Mouse (Mus musculus) thymus, postnatal 36 days (tissue): ENCODE results near the gene Zc3h18.
A peak's percentile ranks its signal among the peaks of the same experiment; 100 is the strongest.

Experiments
- DNase-seq, 2 experiments: peaks; one replicate each; pipeline ENCODE4 v3.0.0; 2022; ENCODE audit warnings: mixed read lengths in 2 of 2

Gene Zc3h18

GRCm38 (mm10) chr8:122395291-122395690 is 18.9 kb downstream of the Zc3h18 start:
- no peak for DNase-seq

- no peak for DNase-seq
Measured at GRCm38 (mm10) chr8:122398186-122398585, 21.8 kb downstream of the Zc3h18 start.

- no peak for DNase-seq
Measured at GRCm38 (mm10) chr8:122405146-122405805, 28.9 kb downstream of the Zc3h18 start.

DNA sequence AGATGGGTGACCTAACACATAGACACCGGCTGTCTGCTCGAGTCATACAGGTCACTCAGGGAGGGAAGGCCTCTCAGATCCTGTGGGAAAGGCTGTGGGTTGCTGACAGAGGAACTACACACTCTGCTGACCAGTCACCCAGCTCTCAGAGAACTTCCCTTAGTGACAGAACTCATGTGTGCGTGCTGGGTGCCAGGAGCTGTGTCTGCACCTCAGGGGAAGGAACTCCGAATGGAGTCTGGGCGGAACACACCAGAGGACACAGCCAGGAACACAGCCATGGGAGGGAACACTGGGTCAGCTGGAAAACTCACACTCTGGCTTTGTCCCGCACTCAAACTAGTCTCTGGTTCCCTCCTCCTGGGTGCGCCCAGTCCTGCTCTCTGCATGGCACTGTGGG is 31.3 kb downstream of the Zc3h18 start:
- no peak for DNase-seq

GRCm38 (mm10) chr8:122414311-122414710 is 37.9 kb downstream of the Zc3h18 start:
- no peak for DNase-seq

DNA sequence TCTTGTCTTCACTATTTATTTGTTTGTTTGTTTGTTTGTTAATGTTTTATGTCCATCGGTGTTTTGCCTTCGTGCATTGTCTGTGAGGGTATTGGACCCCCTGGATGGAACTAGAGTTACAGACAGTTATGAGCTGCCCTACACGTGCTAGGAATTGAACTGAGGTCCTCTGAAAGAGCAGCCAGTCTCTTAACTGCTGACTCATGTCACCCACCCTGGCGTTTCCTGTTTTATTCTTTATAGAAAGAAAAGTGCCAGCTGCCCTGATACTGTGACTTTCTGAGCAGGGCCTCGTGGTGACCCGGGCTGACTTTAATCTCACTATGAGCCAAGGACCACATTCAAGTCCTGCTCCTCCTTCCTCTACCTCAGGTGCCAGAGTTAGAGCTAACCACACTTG is 39.1 kb downstream of the Zc3h18 start:
- no peak for DNase-seq

GRCm38 (mm10) chr8:122419881-122420555 is 43.6 kb downstream of the Zc3h18 start:
- no peak for DNase-seq

GRCm38 (mm10) chr8:122421376-122422070 is 45.1 kb downstream of the Zc3h18 start, which contains the start of gene Il17c:
TSS of gene Il17c (plus strand) at chr8:122422020.
- no peak for DNase-seq

DNA sequence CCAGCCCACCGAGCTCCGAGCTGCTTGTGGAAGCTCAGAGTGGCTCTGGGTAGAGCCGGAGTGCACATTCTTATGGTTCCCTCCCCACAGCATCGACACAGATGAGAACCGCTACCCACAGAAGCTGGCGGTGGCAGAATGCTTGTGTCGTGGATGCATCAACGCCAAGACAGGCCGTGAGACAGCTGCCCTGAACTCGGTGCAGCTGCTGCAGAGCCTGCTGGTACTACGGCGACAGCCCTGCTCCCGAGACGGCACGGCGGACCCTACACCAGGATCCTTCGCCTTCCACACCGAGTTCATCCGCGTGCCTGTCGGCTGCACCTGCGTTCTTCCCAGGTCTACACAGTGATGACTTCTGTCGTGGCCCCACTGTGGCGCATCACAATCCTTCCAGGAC is 46.8 kb downstream of the Zc3h18 start:
- DNase-seq, result peak in 1 of 2 experiments; percentile 9

- no peak for DNase-seq
Measured at GRCm38 (mm10) chr8:122423659-122424058, 47.2 kb downstream of the Zc3h18 start.

- DNase-seq, result no peak
Measured at GRCm38 (mm10) chr8:122426145-122426544, 49.7 kb downstream of the Zc3h18 start.

DNA sequence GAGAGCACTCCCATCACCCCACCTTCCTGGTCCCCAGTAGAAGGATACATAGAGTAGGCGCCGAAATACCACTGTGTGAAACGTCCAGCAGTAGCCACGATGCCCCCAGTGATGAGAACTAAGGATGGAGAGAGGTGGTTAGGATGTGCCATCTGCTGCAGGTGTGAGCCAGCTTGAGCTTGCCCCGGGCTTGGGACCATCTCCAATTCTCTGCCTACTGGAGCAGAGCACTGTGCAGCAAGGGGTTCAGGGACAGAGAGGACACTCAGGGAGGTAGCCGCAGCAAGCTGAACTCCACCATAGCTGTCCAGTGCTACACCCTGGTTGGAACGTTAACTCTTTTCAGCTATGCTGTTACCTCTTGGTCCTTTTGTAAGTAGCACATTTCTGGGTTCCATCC is 51.2 kb downstream of the Zc3h18 start:
- no peak for DNase-seq

GRCm38 (mm10) chr8:122428163-122428562 is 51.8 kb downstream of the Zc3h18 start:
- DNase-seq, result no peak

DNA sequence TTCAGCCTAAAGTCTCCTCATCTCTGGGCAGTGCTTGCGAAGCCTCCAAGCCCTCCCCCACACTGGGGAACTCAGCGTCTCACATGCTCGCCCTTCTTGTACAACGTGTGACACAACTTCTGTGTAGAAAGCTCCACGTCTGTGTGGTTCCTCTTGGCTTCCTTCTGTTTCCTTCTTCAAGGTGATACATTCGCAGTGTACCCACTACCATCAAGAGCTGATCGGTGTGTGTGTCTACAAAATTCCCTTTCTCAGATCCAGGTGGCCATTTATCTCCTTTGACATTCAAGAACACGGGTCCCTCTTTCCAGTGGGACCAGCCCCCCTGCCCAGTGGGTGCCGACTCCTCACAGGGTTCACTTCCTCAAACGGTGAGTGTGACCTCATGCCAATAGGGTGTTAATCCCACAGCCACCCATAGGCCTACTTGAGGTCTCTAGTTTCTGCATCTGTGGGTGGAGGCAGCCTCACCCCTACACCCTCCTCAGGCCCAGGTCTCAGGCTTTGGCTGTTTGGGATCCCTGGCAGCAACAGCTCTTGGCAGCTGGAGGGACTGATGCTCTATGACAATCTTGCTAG is 53.7 kb downstream of the Zc3h18 start:
- no peak for DNase-seq

GRCm38 (mm10) chr8:122430646-122431045 is 54.2 kb downstream of the Zc3h18 start:
- no peak for DNase-seq

DNA sequence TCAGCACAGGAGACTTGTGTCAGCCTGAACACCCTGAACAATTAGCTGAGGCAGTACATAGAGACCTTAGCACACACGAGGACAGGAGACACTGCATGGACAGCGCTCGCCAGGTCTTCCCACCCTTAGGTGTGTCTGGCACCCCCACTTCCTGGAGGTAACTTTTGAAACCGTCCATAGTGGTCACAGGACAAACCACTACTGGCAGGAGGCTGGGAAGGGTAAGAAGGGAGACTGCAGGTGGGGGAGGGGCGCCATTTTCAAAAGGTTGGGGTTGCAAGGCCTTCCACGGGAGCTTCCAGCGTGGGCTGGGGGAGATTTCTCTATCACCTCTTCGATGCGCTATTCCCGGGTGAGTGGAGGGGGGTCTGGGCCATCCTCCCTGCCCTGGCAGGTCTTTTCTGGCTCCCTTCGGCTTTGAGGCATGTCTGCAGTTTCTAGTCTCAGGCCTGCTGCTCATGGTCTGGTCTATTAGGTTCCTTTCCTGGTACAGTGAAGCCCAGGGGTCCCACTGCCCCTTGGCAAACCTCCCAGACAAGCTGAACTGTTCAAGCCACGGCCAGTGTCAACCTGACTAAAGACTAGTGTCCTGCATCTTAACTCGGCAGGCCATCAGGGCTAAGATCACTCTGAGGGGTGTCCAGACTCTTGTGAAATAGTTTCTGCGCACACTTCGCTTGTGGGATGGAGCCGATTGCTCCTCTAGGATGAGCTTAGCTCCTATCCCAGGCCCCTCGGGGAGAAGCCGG is 55.5 kb downstream of the Zc3h18 start:
- DNase-seq, result peak; percentile 46 to 61

- DNase-seq, result peak; percentile 87 to 90
Measured at GRCm38 (mm10) chr8:122432443-122433268, 56.2 kb downstream of the Zc3h18 start, which contains the start of gene Cyba. TSS of gene Cyba (minus strand) at chr8:122432930.

GRCm38 (mm10) chr8:122433269-122433905 is 57.0 kb downstream of the Zc3h18 start:
- DNase-seq, result no peak

DNA sequence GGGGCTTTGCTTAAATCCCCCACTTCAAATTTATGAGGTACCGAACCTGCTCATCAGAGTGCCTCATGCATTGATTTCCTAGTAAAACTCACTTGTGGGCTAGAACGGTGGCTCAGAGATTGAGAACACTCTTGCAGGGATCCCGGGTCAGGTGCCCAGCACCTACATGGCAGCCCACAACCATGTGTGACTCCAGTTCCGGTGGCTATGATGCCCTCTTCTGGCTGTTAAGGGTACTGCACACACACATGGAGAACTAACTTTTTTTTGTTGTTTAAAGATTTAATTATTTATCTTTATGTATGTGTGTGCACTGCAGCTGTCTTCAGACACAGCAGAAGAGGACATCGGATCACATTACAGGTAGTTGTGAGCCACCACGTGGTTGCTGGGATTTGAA is 59.0 kb downstream of the Zc3h18 start:
- DNase-seq, result no peak

- no peak for DNase-seq
Measured at GRCm38 (mm10) chr8:122436146-122436545, 59.7 kb downstream of the Zc3h18 start.

- DNase-seq, result no peak
Measured at GRCm38 (mm10) chr8:122436586-122437125, 60.2 kb downstream of the Zc3h18 start.
